Mouse (Mus musculus) stomach, postnatal 0 days (tissue): ENCODE measurements around the gene Tmem259.

Source experiments
- CTCF ChIP-seq: IDR thresholded peaks from 2 replicates; pipeline ENCODE4 v1.5.1; 2016; ENCODE audit warnings: antibody characterized with exemption, low read depth, mild to moderate bottlenecking, moderate library complexity
- EP300 ChIP-seq: optimal IDR thresholded peaks from 2 replicates; pipeline ENCODE3; 2016; ENCODE audit warnings: antibody characterized with exemption

- TF ChIP-seq CTCF (no peak), EP300 (no peak)
These were observed 460 bp downstream of the Tmem259 start for GRCm38 (mm10) chr10:79983670-79984069.
